Mouse (Mus musculus): ENCODE data around the gene Olfr1293-ps. TPM values are rescaled to one million over a fixed set of nuclear protein-coding genes. Genes with fewer than 3 reads are reported as not detected.

Olfr1293-ps gene
- polyA plus RNA-seq (2016; fragmentation: Nextera tagmentation; extraction: Ambion mirVana): not detected in 2 replicates

DNA sequence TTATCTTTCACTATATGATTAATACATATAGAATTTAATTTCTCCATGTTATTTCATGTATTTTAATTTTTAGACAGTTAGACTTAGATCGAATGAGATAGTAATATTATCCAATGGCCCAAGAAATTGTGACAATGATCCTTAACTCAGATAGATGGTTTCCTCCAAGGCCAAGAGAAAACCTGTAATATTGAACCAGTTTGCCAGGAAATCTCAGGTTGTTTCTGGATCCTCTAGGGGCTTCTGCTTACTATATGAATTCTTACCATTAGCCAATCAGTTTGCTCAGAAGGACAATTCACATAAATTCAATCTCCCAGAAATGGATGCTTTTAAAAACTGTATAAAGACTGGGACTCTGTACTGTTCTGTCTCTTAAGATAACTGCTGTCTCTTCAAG lies at the start of gene Olfr1293-ps:
TSS of gene Olfr1293-ps (plus strand) at position 301 of the 400 bp plus-strand sequence.
- 93% methylated on average over 1 of the region's 1 CpGs for WGBS
- no peak within 1 kb of the TSS for H3K4me3 ChIP-seq
- no peak for ATAC-seq (ENCODE audit: insufficient number of reproducible peaks, insufficient read depth, low FRiP score, low TSS enrichment)

DNA sequence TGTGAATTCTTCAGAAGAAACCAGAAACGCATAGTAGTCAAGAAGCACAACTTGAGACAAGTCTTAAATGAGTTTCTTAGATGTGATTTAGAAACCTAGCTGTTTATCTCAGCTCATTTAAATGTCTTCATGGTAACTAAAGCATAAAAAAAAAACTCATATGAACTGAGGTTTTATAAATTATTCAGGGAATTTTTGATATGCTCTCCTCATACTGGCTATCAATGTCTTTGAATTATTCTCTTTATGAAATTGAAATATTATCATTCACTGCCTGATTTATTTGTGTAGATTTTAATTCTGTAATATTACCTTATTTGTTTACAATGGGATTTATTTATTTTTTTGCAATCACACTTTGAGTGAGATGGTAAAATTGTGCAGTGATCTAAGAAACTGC lies 44.5 kb upstream of the Olfr1293-ps start, which contains the start of gene Olfr1289:
TSS of gene Olfr1289 (plus strand) at position 301 of the 400 bp plus-strand sequence.
- Histone ChIP-seq H3K4me2 (replicated peaks) (no peak within 1 kb of the TSS), H3K9me3 (no peaks in the 10 kb centered on the region), H3K36me3 (no peaks in the 10 kb centered on the region), H3K4me3 (no peak within 1 kb of the TSS), H3K27me3 (no peaks in the 10 kb centered on the region), H3K27ac (no peak within 1 kb of the TSS), H3K9ac (no peak within 1 kb of the TSS), H3K4me1 (no peaks in the 10 kb centered on the region)
- 77% methylated on average over 1 of the region's 1 CpGs for WGBS
- no peak for ATAC-seq (ENCODE audit: insufficient number of reproducible peaks, insufficient read depth, low FRiP score, low TSS enrichment)

More for the DNA sequence above, at the start of gene Olfr1293-ps:
- Histone ChIP-seq H3K4me1 (no peaks in the 10 kb centered on the region), H3K9ac (no peak within 1 kb of the TSS), H3K27me3 (no peaks in the 10 kb centered on the region), H3K36me3 (no peaks in the 10 kb centered on the region), H3K9me3 (0 out of 2 replicates have a peak, but pooled peaks cover 3% of the 10 kb centered on the region), H3K4me2 (replicated peaks) (no peak within 1 kb of the TSS), H3K27ac (no peak within 1 kb of the TSS)

DNA sequence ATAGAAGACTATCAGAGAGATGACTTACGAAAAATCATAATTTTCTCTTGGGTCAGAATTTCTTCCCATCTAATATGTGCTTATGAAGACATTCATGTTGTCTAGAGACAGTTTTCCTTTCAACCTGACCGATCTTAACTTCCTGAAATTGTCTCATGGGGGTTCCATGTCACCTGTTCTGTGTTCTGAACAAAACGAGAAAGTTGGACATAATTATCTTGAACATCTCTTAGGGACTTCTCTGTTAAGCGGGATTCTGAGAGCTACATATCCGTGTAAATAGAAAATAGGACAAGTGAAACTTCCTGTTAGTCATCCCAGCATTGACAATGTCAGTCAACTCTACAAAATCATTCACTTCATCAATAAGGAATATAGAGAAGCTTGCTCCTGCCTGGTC lies 31.3 kb upstream of the Olfr1293-ps start, which contains the start of gene Olfr1290:
TSS of gene Olfr1290 (minus strand) at position 101 of the 400 bp plus-strand sequence.
- WGBS: 79% methylated on average over 5 of the region's 5 CpGs
- Histone ChIP-seq H3K9me3 (no peaks in the 10 kb centered on the region), H3K36me3 (no peaks in the 10 kb centered on the region), H3K4me3 (no peak within 1 kb of the TSS), H3K4me1 (no peaks in the 10 kb centered on the region), H3K27me3 (no peaks in the 10 kb centered on the region), H3K27ac (no peak within 1 kb of the TSS), H3K9ac (no peak within 1 kb of the TSS), H3K4me2 (replicated peaks) (no peak within 1 kb of the TSS)
- ATAC-seq (ENCODE audit: insufficient number of reproducible peaks, insufficient read depth, low FRiP score, low TSS enrichment): no peak

DNA sequence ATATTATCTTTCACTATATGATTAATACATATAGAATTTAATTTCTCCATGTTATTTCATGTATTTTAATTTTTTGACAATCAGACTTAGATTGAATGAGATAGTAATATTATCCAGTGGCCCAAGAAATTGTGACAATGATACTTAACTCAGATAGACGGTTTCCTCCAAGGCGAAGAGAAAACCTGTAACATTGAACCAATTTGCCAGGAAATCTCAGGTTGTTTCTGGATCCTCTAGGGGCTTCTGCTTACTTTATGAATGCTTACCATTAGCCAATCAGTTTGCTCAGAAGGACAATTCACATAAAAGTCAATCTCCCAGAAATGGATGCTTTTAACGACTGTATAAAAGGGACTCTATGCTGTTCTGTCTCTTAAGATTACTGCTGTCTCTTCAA lies 28.1 kb upstream of the Olfr1293-ps start, which contains the start of gene Olfr1291-ps1:
TSS of gene Olfr1291-ps1 (plus strand) at position 301 of the 400 bp plus-strand sequence.
- WGBS: 77% methylated on average over 3 of the region's 3 CpGs
- H3K36me3 ChIP-seq: no peaks in the 10 kb centered on the region
- ATAC-seq (ENCODE audit: insufficient number of reproducible peaks, insufficient read depth, low FRiP score, low TSS enrichment): no peak

DNA sequence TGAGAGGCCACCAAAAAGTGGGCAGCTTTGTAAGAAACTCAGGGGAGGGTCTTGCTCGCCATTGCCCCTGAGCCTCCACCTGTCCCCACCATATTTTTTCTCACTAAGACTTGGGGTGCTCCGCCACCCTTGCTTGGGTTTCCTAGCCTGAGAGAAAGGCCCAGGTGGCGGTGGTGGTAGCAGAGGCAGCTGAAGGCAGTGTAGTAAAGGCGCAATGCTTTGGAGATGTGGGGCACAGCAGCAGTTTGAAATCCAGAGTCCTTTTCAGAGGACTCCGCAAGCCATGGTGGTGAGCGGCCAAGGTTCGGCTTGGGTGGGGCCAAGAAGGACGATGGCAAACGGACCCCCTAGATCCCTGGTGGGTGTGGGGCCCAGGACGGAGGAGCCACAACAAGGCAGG lies 7.6 kb upstream of the Olfr1293-ps start:
- Histone ChIP-seq H3K4me2 (replicated peaks) (no peak overlapping the region), H3K27ac (no peak overlapping the region), H3K9ac (no peak overlapping the region), H3K27me3 (no peaks in the 10 kb centered on the region), H3K9me3 (0 out of 2 replicates have a peak, but pooled peaks cover 3% of the 10 kb centered on the region), H3K36me3 (no peaks in the 10 kb centered on the region), H3K4me1 (no peaks in the 10 kb centered on the region), H3K4me3 (no peak overlapping the region)
- ATAC-seq (ENCODE audit: insufficient number of reproducible peaks, insufficient read depth, low FRiP score, low TSS enrichment): no peak
- 89% methylated on average over 10 of the region's 10 CpGs for WGBS

More for the DNA sequence above, 28.1 kb upstream of the Olfr1293-ps start, which contains the start of gene Olfr1291-ps1:
- Histone ChIP-seq H3K9ac (no peak within 1 kb of the TSS), H3K9me3 (no peaks in the 10 kb centered on the region), H3K27ac (no peak within 1 kb of the TSS), H3K4me1 (no peaks in the 10 kb centered on the region), H3K4me2 (replicated peaks) (no peak within 1 kb of the TSS), H3K4me3 (no peak within 1 kb of the TSS), H3K27me3 (no peaks in the 10 kb centered on the region)

DNA sequence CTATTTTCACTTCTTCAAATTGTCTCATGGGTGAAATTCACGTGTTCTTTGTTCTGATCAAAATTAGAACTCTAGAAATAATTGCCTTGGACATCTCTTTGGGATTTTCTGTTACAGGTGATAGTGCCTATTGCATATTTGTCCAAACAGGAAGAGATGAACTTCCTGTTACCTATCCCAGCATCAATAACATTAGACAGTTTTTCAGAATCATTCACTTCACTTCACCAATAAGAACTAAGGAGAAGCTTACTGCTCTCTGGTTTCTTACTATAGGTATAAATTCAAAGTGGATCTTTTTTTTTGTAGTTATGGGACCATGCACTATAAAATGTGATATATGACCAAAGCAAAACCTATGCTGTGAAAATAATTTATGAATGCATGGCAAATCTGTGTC lies 15.2 kb downstream of the Olfr1293-ps start, which contains the start of gene Olfr1294:
TSS of gene Olfr1294 (minus strand) at position 101 of the 400 bp plus-strand sequence.
- no peak within 1 kb of the TSS for H3K27ac ChIP-seq
- 51% methylated on average over 1 of the region's 1 CpGs for WGBS
- no peaks in the 10 kb centered on the region for H3K4me1 ChIP-seq
- no peaks in the 10 kb centered on the region for H3K9me3 ChIP-seq
- no peaks in the 10 kb centered on the region for H3K27me3 ChIP-seq
- H3K4me3 ChIP-seq: no peak within 1 kb of the TSS
- no peaks in the 10 kb centered on the region for H3K36me3 ChIP-seq
- no peak for ATAC-seq (ENCODE audit: insufficient number of reproducible peaks, insufficient read depth, low FRiP score, low TSS enrichment)
- no peak within 1 kb of the TSS for H3K4me2 ChIP-seq (replicated peaks)
- H3K9ac ChIP-seq: no peak within 1 kb of the TSS

DNA sequence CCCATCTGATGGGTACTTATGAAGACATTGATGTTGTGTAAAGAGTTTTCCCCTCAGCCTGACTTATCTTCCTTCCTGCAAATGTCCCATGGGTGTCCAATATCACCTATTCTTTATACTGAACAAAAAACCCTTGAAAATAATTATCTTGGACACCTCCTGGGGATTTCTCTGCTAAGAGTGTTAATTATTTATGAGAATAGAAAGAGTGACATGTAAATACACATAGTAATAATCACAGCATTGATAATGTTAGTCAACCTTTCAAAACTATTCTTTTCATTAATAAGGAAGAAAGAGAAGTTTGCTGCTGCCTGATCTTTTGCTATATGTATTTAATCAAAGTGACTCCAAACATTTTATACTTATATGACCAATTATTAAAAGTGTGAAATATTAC lies 44.6 kb downstream of the Olfr1293-ps start, which contains the start of gene Olfr1295:
TSS of gene Olfr1295 (minus strand) at position 101 of the 400 bp plus-strand sequence.
- Histone ChIP-seq H3K36me3 (no peaks in the 10 kb centered on the region), H3K9me3 (no peaks in the 10 kb centered on the region), H3K27ac (no peak within 1 kb of the TSS), H3K9ac (no peak within 1 kb of the TSS), H3K4me2 (replicated peaks) (no peak within 1 kb of the TSS), H3K4me1 (no peaks in the 10 kb centered on the region), H3K4me3 (no peak within 1 kb of the TSS), H3K27me3 (no peaks in the 10 kb centered on the region)
- ATAC-seq (ENCODE audit: insufficient number of reproducible peaks, insufficient read depth, low FRiP score, low TSS enrichment): no peak

Other genes with a start within 250 kb of the Olfr1293-ps start
- not detected in 2 replicates for gene Olfr1278, start 235.1 kb upstream of the Olfr1293-ps start, polyA plus RNA-seq (2016; fragmentation: Nextera tagmentation; extraction: Ambion mirVana)
- not detected in 2 replicates for gene Olfr1279, start 224.6 kb upstream of the Olfr1293-ps start, polyA plus RNA-seq (2016; fragmentation: Nextera tagmentation; extraction: Ambion mirVana)
- gene Olfr1280, start 211.2 kb upstream of the Olfr1293-ps start, polyA plus RNA-seq (2016; fragmentation: Nextera tagmentation; extraction: Ambion mirVana): not detected in 2 replicates
- not detected in 2 replicates for gene Olfr1281, start 198.7 kb upstream of the Olfr1293-ps start, polyA plus RNA-seq (2016; fragmentation: Nextera tagmentation; extraction: Ambion mirVana)
- gene Olfr1282, start 189.1 kb upstream of the Olfr1293-ps start, polyA plus RNA-seq (2016; fragmentation: Nextera tagmentation; extraction: Ambion mirVana): not detected in 2 replicates
- not detected in 2 replicates for gene Olfr1283, start 158.4 kb upstream of the Olfr1293-ps start, polyA plus RNA-seq (2016; fragmentation: Nextera tagmentation; extraction: Ambion mirVana)
- gene Olfr1284, start 149.7 kb upstream of the Olfr1293-ps start, polyA plus RNA-seq (2016; fragmentation: Nextera tagmentation; extraction: Ambion mirVana): not detected in 2 replicates
- not detected in 2 replicates for gene Olfr1286, start 102.1 kb upstream of the Olfr1293-ps start, polyA plus RNA-seq (2016; fragmentation: Nextera tagmentation; extraction: Ambion mirVana)
- not detected in 2 replicates for gene Olfr1287, start 76.1 kb upstream of the Olfr1293-ps start, polyA plus RNA-seq (2016; fragmentation: Nextera tagmentation; extraction: Ambion mirVana)
- gene Olfr1288, start 51.1 kb upstream of the Olfr1293-ps start, polyA plus RNA-seq (2016; fragmentation: Nextera tagmentation; extraction: Ambion mirVana): not detected in 2 replicates
- gene Olfr1289, start 44.4 kb upstream of the Olfr1293-ps start, polyA plus RNA-seq (2016; fragmentation: Nextera tagmentation; extraction: Ambion mirVana): not detected in 2 replicates
- gene Olfr1290, start 31.4 kb upstream of the Olfr1293-ps start, polyA plus RNA-seq (2016; fragmentation: Nextera tagmentation; extraction: Ambion mirVana): not detected in 2 replicates
- gene Olfr1291-ps1, start 28.0 kb upstream of the Olfr1293-ps start, polyA plus RNA-seq (2016; fragmentation: Nextera tagmentation; extraction: Ambion mirVana): not detected in 2 replicates
- not detected in 2 replicates for gene Olfr1294, start 15.1 kb downstream of the Olfr1293-ps start, polyA plus RNA-seq (2016; fragmentation: Nextera tagmentation; extraction: Ambion mirVana)
- gene Olfr1295, start 44.5 kb downstream of the Olfr1293-ps start, polyA plus RNA-seq (2016; fragmentation: Nextera tagmentation; extraction: Ambion mirVana): not detected in 2 replicates
- not detected in 2 replicates for gene Olfr1297, start 101.3 kb downstream of the Olfr1293-ps start, polyA plus RNA-seq (2016; fragmentation: Nextera tagmentation; extraction: Ambion mirVana)
- not detected in 2 replicates for gene Olfr1298, start 124.0 kb downstream of the Olfr1293-ps start, polyA plus RNA-seq (2016; fragmentation: Nextera tagmentation; extraction: Ambion mirVana)
- gene Olfr1299, start 136.2 kb downstream of the Olfr1293-ps start, polyA plus RNA-seq (2016; fragmentation: Nextera tagmentation; extraction: Ambion mirVana): not detected in 2 replicates
- gene Olfr1301, start 225.8 kb downstream of the Olfr1293-ps start, polyA plus RNA-seq (2016; fragmentation: Nextera tagmentation; extraction: Ambion mirVana): not detected in 2 replicates